Mouse (Mus musculus) neural tube, embryonic 15.5 days (tissue): ENCODE results near the gene Gm5244. TPM values are rescaled to one million over a fixed set of nuclear protein-coding genes. Genes with fewer than 3 reads are reported as not detected.

Experiments used
- polyA plus RNA-seq: library from polyadenylated mRNA; unstranded; fragments of >200 nt; fragmentation: Nextera tagmentation; extraction: Ambion mirVana; gene quantifications from 2 replicates; pipeline ENCODE4 v1.2.1, GENCODE M21; 2015

The Gm5244 gene
- polyA plus RNA-seq, 1 experiment from 2014 or later = not detected

Other genes starting within 250 kb of the Gm5244 start
- 0.13 and 0.15 TPM in 2 replicates for gene Gm4952, start 246.7 kb upstream of the Gm5244 start, polyA plus RNA-seq
- 0.22 TPM in 1 of 2 replicates, not detected in the other for gene Glyat, start 213.4 kb upstream of the Gm5244 start, polyA plus RNA-seq
- gene Olfr1442, start 176.2 kb upstream of the Gm5244 start, polyA plus RNA-seq = not detected in 2 replicates
- not detected in 2 replicates for gene Olfr1443, start 168.6 kb upstream of the Gm5244 start, polyA plus RNA-seq
- 0.14 TPM in 1 of 2 replicates, not detected in the other for gene Keg1, start 150.9 kb upstream of the Gm5244 start, polyA plus RNA-seq
- gene Cntf, start 81.0 kb upstream of the Gm5244 start, polyA plus RNA-seq = 1.0 and 1.1 TPM in 2 replicates
- gene Zfp91, start 50.6 kb upstream of the Gm5244 start, polyA plus RNA-seq = 12.3 and 12.9 TPM in 2 replicates
- gene Lpxn, start 50.5 kb upstream of the Gm5244 start, polyA plus RNA-seq = 1.2 and 4.0 TPM in 2 replicates
- not detected in 2 replicates for gene Olfr1444, start 10.6 kb downstream of the Gm5244 start, polyA plus RNA-seq
- gene Olfr1445, start 37.2 kb downstream of the Gm5244 start, polyA plus RNA-seq = not detected in 2 replicates
- gene Olfr1446, start 46.8 kb downstream of the Gm5244 start, polyA plus RNA-seq = not detected in 2 replicates
- not detected in 2 replicates for gene Olfr1447, start 57.1 kb downstream of the Gm5244 start, polyA plus RNA-seq
- not detected in 2 replicates for gene Olfr1448, start 77.7 kb downstream of the Gm5244 start, polyA plus RNA-seq
- gene Olfr1449, start 84.2 kb downstream of the Gm5244 start, polyA plus RNA-seq = not detected in 2 replicates
- not detected in 2 replicates for gene Olfr1450, start 103.6 kb downstream of the Gm5244 start, polyA plus RNA-seq
- not detected in 2 replicates for gene Olfr1451, start 148.3 kb downstream of the Gm5244 start, polyA plus RNA-seq
- gene Olfr1453, start 181.6 kb downstream of the Gm5244 start, polyA plus RNA-seq = not detected in 2 replicates
- gene Olfr1454, start 213.9 kb downstream of the Gm5244 start, polyA plus RNA-seq = not detected in 2 replicates